Mouse (Mus musculus) cerebellum, postnatal 14 days (tissue): ENCODE measurements at regions not wholly inside any gene's neighbourhood (a gene's known extent, or its start where the extent isn't known, plus 50 kb on each side); places are given as distances from the start of the nearest gene placed in this dataset.
"Not testable (repeated sequence)": the region's sequence is repeated elsewhere in the genome, so short reads cannot be mapped to it uniquely, and the experiment has no call there.

Source experiments
- DNase-seq, 2 experiments: peaks; one replicate each; pipeline ENCODE4 v3.0.0; 2021; ENCODE audit warnings: mixed read lengths in 2 of 2

DNA sequence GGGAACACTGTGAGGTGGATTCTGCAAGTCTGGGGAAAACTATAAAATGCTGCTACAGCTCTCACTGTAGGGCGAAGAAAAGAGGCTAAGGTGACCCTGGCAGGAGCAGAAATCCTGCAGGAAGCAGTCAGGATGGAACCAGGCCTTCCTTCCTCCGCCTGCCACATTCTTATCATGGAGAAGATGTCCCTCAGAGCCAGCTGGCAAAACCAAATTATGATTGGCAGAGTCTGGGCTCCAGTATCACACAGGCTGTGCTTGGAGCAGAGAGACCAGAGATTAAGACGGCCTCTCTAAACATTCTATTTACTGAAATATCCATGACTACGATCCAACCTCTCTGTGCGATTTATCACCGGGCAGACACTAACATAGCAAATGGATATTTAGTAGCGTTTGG, 92.2 kb upstream of the Max start:
- DNase-seq = peak; percentile 48 to 53

DNA sequence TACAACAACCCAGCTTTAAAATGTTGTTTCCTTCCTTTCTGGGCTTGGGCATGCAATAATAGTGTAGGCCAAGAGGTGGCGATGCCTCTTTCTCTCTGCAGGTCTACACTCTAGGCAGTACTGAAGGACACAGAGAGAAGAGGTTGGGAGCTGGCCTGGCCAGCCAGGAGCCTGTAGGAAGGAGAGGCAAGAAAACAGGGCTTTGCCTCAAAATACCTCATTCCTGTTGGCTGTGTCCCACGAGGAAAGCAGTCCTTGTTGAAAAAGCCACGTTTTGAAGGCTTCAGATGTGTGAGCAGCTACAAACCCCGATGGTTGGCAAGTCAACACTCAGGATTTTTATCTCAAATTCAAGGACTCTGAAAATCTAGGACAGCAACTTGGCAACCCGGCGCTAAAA, 90.9 kb upstream of the Max start:
- peak; percentile 66 to 75 for DNase-seq

- DNase-seq = no peak
Measured at GRCm38 (mm10) chr12:77048380-77048779, 86.4 kb upstream of the Max start.

DNA sequence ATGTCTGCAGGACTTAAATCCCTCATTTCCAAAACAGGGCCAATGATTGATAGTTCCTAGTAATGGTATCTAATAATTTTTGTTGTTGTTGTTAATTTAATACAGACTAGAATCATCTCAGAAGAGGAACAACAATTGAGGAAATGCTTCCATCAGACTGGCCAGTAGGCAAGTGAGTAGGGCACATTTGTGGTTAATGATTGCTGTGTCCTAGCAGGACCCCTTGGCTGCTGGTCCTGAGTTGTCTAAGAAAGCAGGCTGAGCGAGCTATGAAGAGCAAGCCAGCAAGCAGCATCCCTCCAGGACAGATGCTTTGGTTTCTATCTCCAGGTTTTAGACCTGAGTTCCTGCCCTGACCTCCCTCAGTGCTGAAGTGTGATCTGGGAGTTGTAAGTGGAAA, 85.3 kb upstream of the Max start:
- DNase-seq = no peak

- peak; percentile 71 to 82 for DNase-seq
Measured at GRCm38 (mm10) chr12:77045956-77046355, 84.0 kb upstream of the Max start.

GRCm38 (mm10) chr12:77045356-77045755, 83.4 kb upstream of the Max start:
- no peak for DNase-seq

DNA sequence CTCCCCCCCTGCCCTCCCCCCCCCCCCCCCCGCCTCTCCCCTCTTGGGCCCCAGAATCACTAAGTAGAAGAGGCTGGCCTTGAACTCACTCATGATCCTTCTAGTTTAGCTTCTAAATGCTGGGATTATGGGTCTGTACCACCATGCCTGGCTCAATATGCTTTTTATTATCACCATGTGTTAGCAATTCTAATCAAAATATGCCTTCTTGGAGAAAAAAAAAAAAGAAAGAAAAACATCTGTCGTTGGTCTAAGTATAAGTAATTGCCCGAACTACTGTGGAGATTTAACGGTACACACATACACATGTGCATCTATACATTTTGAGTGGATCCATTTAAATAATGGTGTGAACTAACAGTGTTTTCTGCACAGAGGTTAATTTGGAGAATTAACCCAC, 80.4 kb upstream of the Max start:
- DNase-seq = no peak

GRCm38 (mm10) chr12:77041141-77041540, 79.1 kb upstream of the Max start:
- DNase-seq = no peak

DNA sequence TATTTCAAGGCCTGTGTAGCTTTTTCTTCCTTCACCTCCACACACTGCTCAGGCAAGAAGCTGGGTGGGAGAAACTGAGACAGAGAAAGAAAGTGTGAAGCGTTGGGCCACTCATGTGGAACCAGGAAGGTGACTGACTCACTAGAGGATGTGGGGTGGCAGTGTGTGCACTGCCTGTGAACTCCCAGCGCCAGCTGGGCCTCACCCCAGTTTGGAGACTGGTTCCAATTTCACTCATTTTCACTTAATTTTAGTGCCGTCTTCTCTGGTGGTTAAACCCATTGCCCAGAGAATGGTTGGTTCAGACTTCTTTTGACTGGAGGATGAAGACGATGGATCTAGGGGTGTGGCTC, 77.9 kb upstream of the Max start:
- no peak for DNase-seq

DNA sequence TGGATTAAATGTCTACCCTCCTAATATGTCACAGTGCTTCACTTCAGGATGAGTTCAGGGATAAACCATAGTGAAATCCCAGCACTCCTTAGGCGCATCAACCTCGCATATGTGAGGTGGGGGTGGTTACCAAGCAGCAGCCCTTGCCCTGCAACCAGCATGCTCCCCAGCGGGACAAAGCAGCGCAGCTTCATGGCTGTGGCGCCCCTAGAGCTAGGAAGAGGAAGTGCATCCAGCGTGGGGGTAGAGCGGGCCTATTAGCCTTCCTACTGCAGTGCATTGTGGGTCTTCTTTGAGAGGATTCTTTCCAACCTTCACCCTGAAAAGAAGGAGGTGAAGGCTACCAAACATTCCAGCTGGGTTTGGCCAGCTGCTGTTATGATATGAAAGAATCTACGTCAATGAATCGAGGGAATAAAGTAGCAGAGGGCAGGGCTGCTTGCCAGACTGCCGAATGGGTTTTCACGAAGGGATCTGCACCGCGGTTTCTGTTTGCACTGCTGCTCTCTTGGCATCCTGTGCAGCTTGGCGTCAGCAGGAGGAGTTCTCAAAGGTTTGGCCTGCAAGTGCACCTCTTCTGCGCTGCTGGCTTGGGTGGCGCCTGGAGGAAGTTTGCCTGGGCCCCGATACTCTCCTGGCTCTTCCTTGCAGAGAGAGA, 77.4 kb upstream of the Max start:
- peak; percentile 70 to 74 for DNase-seq

DNA sequence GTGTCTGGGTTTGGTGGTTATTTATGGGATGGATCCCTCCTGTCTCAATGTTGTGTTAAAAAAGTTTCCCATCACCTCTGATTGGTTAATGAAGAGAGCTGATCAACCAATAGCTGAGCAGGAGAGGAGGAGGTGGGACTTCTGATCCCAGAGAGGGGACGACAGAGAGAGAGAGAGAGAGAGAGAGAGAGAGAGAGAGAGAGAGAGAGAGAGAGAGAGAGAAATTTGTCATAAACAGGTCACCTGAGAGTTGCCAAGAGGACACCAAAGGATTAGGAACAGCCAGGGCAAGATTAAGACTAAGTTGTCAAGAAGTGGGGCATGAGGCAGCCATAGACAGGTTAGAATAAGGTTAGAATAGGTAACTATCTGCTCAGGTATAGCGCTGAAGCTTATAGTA, 73.7 kb upstream of the Max start:
- DNase-seq = no peak

DNA sequence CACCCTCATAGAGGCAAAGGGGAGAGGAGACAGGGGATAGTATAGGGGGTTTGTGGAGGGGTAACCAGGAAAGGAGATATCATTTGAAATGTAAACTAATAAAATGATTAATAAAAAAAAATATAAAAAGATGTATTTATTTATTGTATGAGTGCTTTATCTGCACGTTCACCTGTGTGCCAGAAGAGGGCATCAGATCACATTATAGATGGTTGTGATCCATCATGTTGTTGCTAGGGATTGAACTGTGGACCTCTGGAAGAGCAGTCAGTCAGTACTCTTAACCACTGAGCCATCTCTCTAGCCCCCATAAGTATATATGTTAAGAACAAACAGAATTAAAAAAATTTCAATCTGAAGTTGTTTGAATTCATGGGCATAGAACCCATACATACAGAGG, 69.4 kb upstream of the Max start:
- no peak for DNase-seq

DNA sequence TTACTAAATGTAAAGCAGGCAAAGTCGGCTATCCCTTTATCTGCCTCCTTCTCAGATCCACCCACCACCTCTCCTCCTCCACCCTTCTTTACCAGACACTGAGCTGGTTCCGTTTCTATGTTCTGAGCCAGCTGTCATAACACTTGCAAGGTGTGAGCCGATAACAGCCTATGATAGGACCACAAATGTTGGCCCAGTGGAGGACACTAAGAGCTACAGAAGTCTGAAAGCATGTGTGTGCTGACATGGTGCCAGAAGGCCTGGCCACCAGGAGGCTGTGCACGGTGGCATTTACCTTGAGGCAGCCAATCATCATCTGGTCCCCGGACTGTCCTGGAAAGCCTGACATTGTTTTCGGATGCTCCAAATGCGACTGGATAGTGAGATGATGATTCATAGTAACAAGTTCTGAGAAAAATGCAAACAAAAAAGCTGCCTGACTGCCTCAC, 63.5 kb upstream of the Max start:
- peak; percentile 38 to 45 for DNase-seq

GRCm38 (mm10) chr12:77022538-77022937, 60.5 kb upstream of the Max start:
- no peak for DNase-seq

GRCm38 (mm10) chr12:77021881-77022280, 59.9 kb upstream of the Max start:
- no peak for DNase-seq

DNA sequence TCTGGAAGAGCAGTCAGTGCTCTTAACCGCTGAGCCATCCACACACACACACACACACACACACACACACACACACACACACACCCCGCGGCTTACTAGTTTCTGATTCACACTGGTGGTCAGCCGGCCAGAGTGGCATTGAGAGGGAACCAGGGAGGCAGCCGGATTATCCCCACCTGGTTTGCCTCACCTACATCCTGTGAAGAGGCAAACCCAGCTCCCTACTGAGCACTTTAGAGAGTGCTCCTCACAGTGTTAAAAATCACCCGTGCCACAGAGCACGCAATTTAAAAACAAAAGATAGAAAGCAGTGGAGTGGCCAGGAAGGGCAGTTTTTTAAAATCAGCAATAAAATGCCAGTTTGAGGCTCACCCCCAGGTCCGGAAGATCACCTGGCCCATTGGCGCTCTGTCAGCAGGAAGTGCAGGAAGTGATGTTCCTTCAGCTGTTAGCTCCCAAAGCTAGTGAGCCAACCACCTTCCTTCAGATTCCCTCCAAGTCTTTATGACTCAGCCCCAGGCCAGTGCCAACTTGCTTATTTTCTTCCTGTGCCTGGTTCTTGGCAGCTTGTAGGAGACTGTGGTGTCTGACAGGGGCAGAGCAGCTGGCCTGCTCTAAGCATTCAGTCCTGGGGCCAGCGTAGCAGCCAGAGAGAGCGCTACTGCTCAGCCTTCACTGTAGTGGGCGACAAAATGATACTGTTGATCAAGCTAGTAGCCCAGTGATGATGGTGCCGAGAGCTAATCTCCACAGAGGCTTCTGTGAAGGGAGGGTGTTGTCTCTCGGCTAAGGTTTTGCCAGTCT, 57.9 kb upstream of the Max start:
- DNase-seq = peak; percentile 78 to 82

DNA sequence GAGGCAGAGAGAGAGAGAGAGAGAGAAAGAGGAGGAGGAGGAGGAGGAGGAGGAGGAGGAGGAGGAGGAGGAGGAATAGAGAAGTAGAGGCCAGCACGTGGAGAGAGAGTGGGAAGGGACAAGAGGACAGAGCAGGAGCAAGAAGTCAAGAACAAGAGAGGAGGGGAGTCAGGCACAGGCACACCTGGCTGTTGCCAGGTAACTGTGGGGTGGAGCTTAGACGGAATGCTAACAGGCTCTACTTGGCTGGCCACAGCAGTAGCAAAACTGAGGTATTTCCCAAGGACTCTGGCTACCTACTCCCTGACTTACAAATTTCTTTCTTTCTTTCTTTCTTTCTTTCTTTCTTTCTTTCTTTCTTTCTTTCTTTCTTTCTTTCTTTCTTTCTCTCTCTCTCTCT, 57.1 kb upstream of the Max start:
- DNase-seq = not testable (repeated sequence)

DNA sequence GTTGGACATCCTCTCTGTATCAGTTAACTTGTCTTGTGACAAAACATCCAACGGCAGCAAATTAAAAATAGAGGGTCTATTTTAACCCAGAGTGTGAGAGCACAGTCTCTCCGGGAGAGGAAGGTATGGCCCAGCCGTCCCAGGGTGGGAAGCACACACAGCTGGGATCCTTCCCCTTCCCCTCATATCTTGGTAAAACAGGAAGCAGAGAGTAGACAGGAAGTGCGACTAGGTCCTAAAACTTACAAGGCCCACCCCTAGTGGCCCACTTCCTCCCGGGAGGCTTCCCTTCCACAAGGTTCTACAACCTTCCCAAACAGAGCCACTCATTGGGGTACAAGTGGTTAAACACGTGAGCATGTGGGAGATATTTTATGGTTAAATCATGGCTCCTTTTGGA, 56.4 kb upstream of the Max start:
- no peak for DNase-seq

DNA sequence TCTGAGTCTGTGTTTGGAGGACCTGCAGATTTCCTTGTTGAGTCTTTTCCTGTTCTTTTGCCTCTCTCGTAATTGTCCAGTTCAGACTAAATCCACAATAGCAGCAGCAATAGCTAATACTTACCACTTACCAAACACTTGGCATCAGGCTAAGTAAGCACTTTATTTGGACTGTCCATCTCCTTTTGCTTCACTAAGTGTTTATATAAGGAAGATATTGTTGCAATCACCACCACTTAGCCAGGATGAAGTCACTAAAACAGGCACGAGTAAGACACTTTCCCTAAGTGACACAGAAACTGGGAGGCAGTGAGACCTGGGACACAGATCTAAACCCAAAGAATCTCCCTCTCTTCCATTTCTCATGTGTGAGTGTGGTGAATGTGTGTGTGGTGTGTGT, 52.9 kb upstream of the Max start:
- no peak for DNase-seq
